Mouse (Mus musculus) erythroblast, embryonic 14.5 days (primary cell): ENCODE data around the gene C1s2.
"Not testable (repeated sequence)": the region's sequence is repeated elsewhere in the genome, so short reads cannot be mapped to it uniquely, and the experiment has no call there.

Experiments used
- GATA1 ChIP-seq: IDR thresholded peaks from 2 replicates; pipeline ENCODE4 v1.6.1; 2012; ENCODE audit warnings: low read length, inconsistent platforms, mixed read lengths
- TAL1 ChIP-seq: IDR thresholded peaks from 3 replicates; pipeline ENCODE4 v1.6.1; 2012; ENCODE audit warnings: low read length, inconsistent platforms, mixed read lengths

- TF ChIP-seq TAL1, GATA1: not testable (repeated sequence)
Measured at GRCm38 (mm10) chr6:124626184-124626583, 9.7 kb downstream of the C1s2 start.
